Mouse (Mus musculus) bone marrow, adult 2 months (tissue): ENCODE measurements at regions not wholly inside any gene's neighbourhood (a gene's known extent, or its start where the extent isn't known, plus 50 kb on each side); places are given as distances from the start of the nearest gene placed in this dataset.

Experiments used
- H3K27ac ChIP-seq: fragments of 200-500 bp; 2 replicates; pipeline ENCODE4 v1.5.1; 2012; ENCODE audit warnings: low read depth, mild to moderate bottlenecking, control low read depth, inconsistent platforms, low read length; ENCODE audit not compliant: control insufficient read depth, poor library complexity, insufficient read depth
- H3K4me1 ChIP-seq: fragments of 200-500 bp; 2 replicates; pipeline ENCODE4 v1.6.1; 2011; ENCODE audit warnings: low read length; ENCODE audit not compliant: control insufficient read depth, insufficient read depth
- H3K4me3 ChIP-seq: fragments of 200-500 bp; replicated peaks from 2 replicates; pipeline ENCODE3; 2011; ENCODE audit warnings: mild to moderate bottlenecking, low read depth, low read length, control low read depth; ENCODE audit not compliant: control insufficient read depth
- CTCF ChIP-seq: fragments of 200-500 bp; IDR thresholded peaks from 2 replicates; pipeline ENCODE4 v1.5.1; 2011; ENCODE audit warnings: low read length, control low read depth; ENCODE audit not compliant: control insufficient read depth, insufficient read depth
- POLR2A ChIP-seq: fragments of 200-500 bp; IDR thresholded peaks from 2 replicates; pipeline ENCODE4 v1.6.1; 2011; ENCODE audit warnings: low read depth, mild to moderate bottlenecking, control low read depth, low read length, borderline replicate concordance; ENCODE audit not compliant: control insufficient read depth
- WGBS: fragments of 180-500 bp; shearing (Covaris S2); methylation state at CpG from one replicate; pipeline ENCODE4 v1.1.7; 2018; 5-methylcytosine and 5-hydroxymethylcytosine counted together

GRCm38 (mm10) chr4:33799831-33800230 lies 124.6 kb upstream of the Cnr1 start:
- WGBS, result 63% methylated on average over 1 of the region's 1 CpGs
- TF ChIP-seq POLR2A (no peak), CTCF (no peak)
- no peak overlapping the region for H3K4me3 ChIP-seq
- no peak overlapping the region for H3K27ac ChIP-seq
- H3K4me1 ChIP-seq, result no peaks in the 10 kb centered on the region

GRCm38 (mm10) chr4:33812338-33812737 lies 112.1 kb upstream of the Cnr1 start:
- 54% methylated on average over 1 of the region's 1 CpGs for WGBS
- Histone ChIP-seq H3K4me3 (no peak overlapping the region), H3K27ac (no peak overlapping the region), H3K4me1 (no peaks in the 10 kb centered on the region)
- no peak for TF ChIP-seq POLR2A
- TF ChIP-seq CTCF, result no peak

- TF ChIP-seq POLR2A (no peak), CTCF (no peak)
- 29% methylated on average over 5 of the region's 5 CpGs for WGBS
- no peak overlapping the region for H3K4me3 ChIP-seq
- no peaks in the 10 kb centered on the region for H3K4me1 ChIP-seq
- no peak overlapping the region for H3K27ac ChIP-seq
Observed at GRCm38 (mm10) chr4:33823850-33824249, 100.5 kb upstream of the Cnr1 start.

GRCm38 (mm10) chr4:33833134-33833533 lies 91.3 kb upstream of the Cnr1 start:
- Histone ChIP-seq H3K27ac (no peak overlapping the region), H3K4me3 (no peak overlapping the region), H3K4me1 (no peaks in the 10 kb centered on the region)
- no peak for TF ChIP-seq CTCF
- TF ChIP-seq POLR2A, result no peak
- 82% methylated on average over 7 of the region's 7 CpGs for WGBS

GRCm38 (mm10) chr4:33838436-33838835 lies 86.0 kb upstream of the Cnr1 start:
- no peak overlapping the region for H3K27ac ChIP-seq
- WGBS, result 83% methylated on average over 6 of the region's 6 CpGs
- no peaks in the 10 kb centered on the region for H3K4me1 ChIP-seq
- no peak overlapping the region for H3K4me3 ChIP-seq
- TF ChIP-seq POLR2A (no peak), CTCF (no peak)

GRCm38 (mm10) chr4:33840119-33840518 lies 84.3 kb upstream of the Cnr1 start:
- H3K27ac ChIP-seq, result no peak overlapping the region
- H3K4me3 ChIP-seq, result no peak overlapping the region
- no peaks in the 10 kb centered on the region for H3K4me1 ChIP-seq
- TF ChIP-seq CTCF (no peak), POLR2A (no peak)
- 88% methylated on average over 14 of the region's 14 CpGs for WGBS

- 76% methylated on average over 9 of the region's 9 CpGs for WGBS
Observed at GRCm38 (mm10) chr4:33845611-33846395, 78.6 kb upstream of the Cnr1 start.

GRCm38 (mm10) chr4:33850249-33850648 lies 74.1 kb upstream of the Cnr1 start:
- Histone ChIP-seq H3K4me3 (no peak overlapping the region), H3K27ac (no peak overlapping the region), H3K4me1 (no peaks in the 10 kb centered on the region)
- WGBS, result 83% methylated on average over 7 of the region's 7 CpGs
- TF ChIP-seq POLR2A (no peak), CTCF (no peak)

More at GRCm38 (mm10) chr4:33845611-33846395, 78.6 kb upstream of the Cnr1 start:
- no peak overlapping the region for H3K27ac ChIP-seq
- H3K4me1 ChIP-seq, result no peaks in the 10 kb centered on the region
- no peak for TF ChIP-seq POLR2A
- no peak for TF ChIP-seq CTCF
- H3K4me3 ChIP-seq, result no peak overlapping the region
